Mouse (Mus musculus) forebrain, embryonic 11.5 days (tissue): ENCODE measurements around the gene Srrm4. TPM values are rescaled to one million over a fixed set of nuclear protein-coding genes. Genes with fewer than 3 reads are reported as not detected.

Source experiments
- ATAC-seq: fragments of 200-750 bp; cut with Nextera tagmentation; replicated peaks from 2 replicates; pipeline ENCODE4 v1.8.0; 2017; ENCODE audit warnings: moderate TSS enrichment; ENCODE audit not compliant: low FRiP score
- DNase-seq: peaks from one replicate; pipeline ENCODE4 v3.0.0-alpha.2; 2017; ENCODE audit warnings: low spot score
- H3K27ac ChIP-seq: fragments of 300-500 bp; sonication (generic); 2 replicates; pipeline ENCODE4 v1.5.1; 2014; ENCODE audit warnings: low read depth, low read length
- H3K27me3 ChIP-seq: fragments of 300-500 bp; sonication (generic); 2 replicates; pipeline ENCODE4 v1.6.1; 2014; ENCODE audit warnings: mild to moderate bottlenecking, low read length, mixed read lengths; ENCODE audit not compliant: control insufficient read depth, insufficient read depth
- H3K36me3 ChIP-seq: fragments of 300-500 bp; sonication (generic); 2 replicates; pipeline ENCODE4 v1.6.1; 2014; ENCODE audit warnings: mild to moderate bottlenecking, low read length, moderate library complexity, mixed read lengths; ENCODE audit not compliant: control insufficient read depth, insufficient read depth
- H3K4me1 ChIP-seq: fragments of 300-500 bp; sonication (generic); replicated peaks from 2 replicates; pipeline ENCODE4 v1.6.1; 2014; ENCODE audit warnings: low read length, mixed read lengths; ENCODE audit not compliant: control insufficient read depth, insufficient read depth
- H3K4me2 ChIP-seq: fragments of 300-500 bp; sonication (generic); 2 replicates; pipeline ENCODE4 v1.6.1; 2014; ENCODE audit warnings: low read depth, mild to moderate bottlenecking, low read length, moderate library complexity, mixed read lengths; ENCODE audit not compliant: severe bottlenecking
- H3K4me3 ChIP-seq: fragments of 300-500 bp; sonication (generic); 2 replicates; pipeline ENCODE4 v1.5.1; 2014; ENCODE audit warnings: low read depth, low read length
- H3K9ac ChIP-seq: fragments of 300-500 bp; sonication (generic); 2 replicates; pipeline ENCODE4 v1.6.1; 2014; ENCODE audit warnings: low read length
- H3K9me3 ChIP-seq: fragments of 300-500 bp; sonication (generic); 2 replicates; pipeline ENCODE4 v1.6.1; 2016; ENCODE audit warnings: low read length, mixed read lengths; ENCODE audit not compliant: control insufficient read depth
- WGBS: fragments of 180-500 bp; shearing (Covaris S2); extraction: QIAGEN DNeasy Blood & Tissue Kit; methylation state at CpG from one replicate; pipeline ENCODE4 v1.1.7; 2014; 5-methylcytosine and 5-hydroxymethylcytosine counted together
- polyA plus RNA-seq: library from polyadenylated mRNA; unstranded; fragments of >200 nt; fragmentation: Nextera tagmentation; extraction: Ambion mirVana; gene quantifications from 2 replicates; pipeline ENCODE4 v1.2.1, GENCODE M21; 2014

Gene Srrm4
- polyA plus RNA-seq, 1 experiment from 2014 or later, result 19.5 TPM

- H3K27ac ChIP-seq, result no peak overlapping the region
- H3K36me3 ChIP-seq, result no peaks in the 10 kb centered on the region
Measured at GRCm38 (mm10) chr5:116400042-116400730, 191.4 kb downstream of the Srrm4 start.

DNA sequence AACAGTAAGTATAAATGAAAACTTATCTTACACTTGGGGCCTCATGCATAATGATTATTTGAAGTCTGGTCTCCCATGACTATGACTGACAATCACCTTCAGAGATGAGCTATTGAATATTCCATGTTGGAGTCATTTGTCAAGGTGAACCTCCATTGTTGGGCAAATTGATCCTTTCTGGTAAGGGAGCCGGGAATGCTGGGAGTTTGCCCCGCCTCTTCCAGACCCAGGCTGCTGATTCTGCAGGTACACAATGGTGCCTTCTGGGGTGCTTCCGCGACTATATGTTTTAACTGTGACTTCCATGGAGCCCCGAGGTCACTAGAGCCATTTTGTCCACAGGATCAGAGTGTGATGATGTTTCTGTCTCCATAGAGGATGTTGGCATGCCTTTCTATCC lies 195.5 kb downstream of the Srrm4 start:
- no peaks in the 10 kb centered on the region for H3K36me3 ChIP-seq
- no peak overlapping the region for H3K4me3 ChIP-seq
- no peak overlapping the region for H3K9ac ChIP-seq
- no peaks in the 10 kb centered on the region for H3K27me3 ChIP-seq
- no peak overlapping the region for H3K4me2 ChIP-seq
- H3K27ac ChIP-seq, result no peak overlapping the region
- H3K9me3 ChIP-seq, result no peaks in the 10 kb centered on the region
- no peak for DNase-seq
- no peaks in the 10 kb centered on the region for H3K4me1 ChIP-seq
- ATAC-seq, result no peak
- 85% methylated on average over 5 of the region's 5 CpGs for WGBS

More at GRCm38 (mm10) chr5:116400042-116400730, 191.4 kb downstream of the Srrm4 start:
- 85% methylated on average over 8 of the region's 8 CpGs for WGBS
- Histone ChIP-seq H3K4me2 (no peak overlapping the region), H3K27me3 (no peaks in the 10 kb centered on the region), H3K9ac (no peak overlapping the region), H3K4me1 (no peaks in the 10 kb centered on the region), H3K4me3 (no peak overlapping the region), H3K9me3 (no peaks in the 10 kb centered on the region)
- no peak for DNase-seq
- no peak for ATAC-seq

GRCm38 (mm10) chr5:116392603-116393002 lies 199.0 kb downstream of the Srrm4 start:
- H3K27me3 ChIP-seq, result no peaks in the 10 kb centered on the region
- no peaks in the 10 kb centered on the region for H3K4me1 ChIP-seq
- no peak for DNase-seq
- no peak overlapping the region for H3K4me2 ChIP-seq
- H3K4me3 ChIP-seq, result no peak overlapping the region
- no peak overlapping the region for H3K27ac ChIP-seq
- no peaks in the 10 kb centered on the region for H3K9me3 ChIP-seq
- no peak for ATAC-seq
- no peaks in the 10 kb centered on the region for H3K36me3 ChIP-seq
- 88% methylated on average over 9 of the region's 9 CpGs for WGBS
- no peak overlapping the region for H3K9ac ChIP-seq

- Histone ChIP-seq H3K27me3 (no peaks in the 10 kb centered on the region), H3K4me3 (no peak overlapping the region), H3K4me2 (no peak overlapping the region), H3K27ac (no peak overlapping the region), H3K36me3 (no peaks in the 10 kb centered on the region), H3K4me1 (no peaks in the 10 kb centered on the region), H3K9me3 (no peaks in the 10 kb centered on the region), H3K9ac (no peak overlapping the region)
- ATAC-seq, result no peak
- no peak for DNase-seq
- 73% methylated on average over 15 of the region's 15 CpGs for WGBS
Measured at GRCm38 (mm10) chr5:116389856-116390542, 201.6 kb downstream of the Srrm4 start.

DNA sequence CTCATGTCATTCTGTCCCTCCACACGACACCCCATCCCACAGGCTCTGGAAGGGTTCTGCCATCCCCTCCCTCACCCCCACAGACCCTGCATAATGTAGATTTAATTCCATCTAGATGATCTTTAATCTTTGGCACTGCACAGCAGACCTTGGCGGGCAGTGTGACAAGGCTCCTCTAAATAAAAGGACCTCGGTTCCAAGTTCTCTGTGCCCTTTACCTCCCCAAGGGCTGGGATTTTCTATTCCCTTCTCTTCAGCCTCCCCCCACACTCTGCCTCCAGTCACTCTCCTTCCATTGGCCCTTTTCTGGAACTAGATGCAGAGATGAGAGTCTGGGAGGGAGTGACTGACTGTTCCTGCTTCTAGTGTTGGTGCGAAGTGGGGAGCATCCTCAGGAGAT lies 202.3 kb downstream of the Srrm4 start:
- WGBS, result 90% methylated on average over 4 of the region's 4 CpGs
- H3K27ac ChIP-seq, result no peak overlapping the region

More for the DNA sequence above, 202.3 kb downstream of the Srrm4 start:
- ATAC-seq, result no peak
- H3K4me2 ChIP-seq, result no peak overlapping the region
- H3K36me3 ChIP-seq, result no peaks in the 10 kb centered on the region
- no peak overlapping the region for H3K4me3 ChIP-seq
- H3K27me3 ChIP-seq, result no peaks in the 10 kb centered on the region
- no peaks in the 10 kb centered on the region for H3K4me1 ChIP-seq
- no peaks in the 10 kb centered on the region for H3K9me3 ChIP-seq
- no peak overlapping the region for H3K9ac ChIP-seq
- DNase-seq, result no peak

Other genes with a start within 250 kb of the Srrm4 start
- gene Hspb8, start 169.0 kb downstream of the Srrm4 start, polyA plus RNA-seq, result 8.0 and 9.8 TPM in 2 replicates